In genomic region chr13:63524608-63525570, GRCm38 (mm10) we compare ENCODE assay signal across 8 mouse cellular contexts. TPM values are rescaled to one million over a fixed set of nuclear protein-coding genes. Genes with fewer than 3 reads are reported as not detected.
A peak's percentile ranks its signal among the peaks of the same experiment; 100 is the strongest.
DNase-seq lines count a peak whose midpoint lies in the region; ATAC-seq lines count a peak whose summit lies in the region.

No protein-coding gene starts in this region.

- no peak for DNase-seq in frontal cortex, adult 2 months (ENCODE audit: extremely low spot score in 1 of 2, low spot score in 1 of 2)
- peak; percentile 44 for DNase-seq in right cerebral cortex, postnatal 4 days
- DNase-seq in right cerebral cortex, adult 2 months (ENCODE audit: low spot score in 2 of 2) = no peak
- peak; percentile 32 to 65 for DNase-seq in layer of hippocampus, adult 18-20 months (ENCODE audit: low spot score in 2 of 2)
- DNase-seq in urinary bladder, postnatal 10 days (ENCODE audit: low spot score) = no peak
- DNase-seq in heart, postnatal 14 days = no peak
- DNase-seq in adrenal gland, adult 8-10 months = no peak

- ATAC-seq in frontal cortex, adult (ENCODE audit: low TSS enrichment) = peak; percentile 51

- intact Hi-C loops in heart, postnatal 14 days (cut with DNase I) = no loop called here

RNA-seq across cellular contexts. Expression of gene Fancc, which starts 27.8 kb away (rescaled TPM):
- polyA plus RNA-seq in frontal cortex, adult 2 months (2012; rRNA removed) = 9.9 and 12.3 TPM in 2 replicates
- 1 to 10 TPM; 8.1 to 8.8 TPM for total RNA-seq in layer of hippocampus, adult 18-20 months (2021)
- total RNA-seq in heart, postnatal 14 days (2021) = 1 to 10 TPM; 5.0 to 6.9 TPM
- 10 to 100 TPM; 11.8 to 15.2 (median 13.1) TPM for total RNA-seq in adrenal gland, adult 8-10 months (2022)

RNA-seq across cellular contexts. Expression of gene Ptch1, which starts 48.5 kb away (rescaled TPM):
- 26.5 and 27.8 TPM in 2 replicates for polyA plus RNA-seq in frontal cortex, adult 2 months (2012; rRNA removed)
- 10 to 100 TPM; 43.0 to 50.2 TPM for total RNA-seq in layer of hippocampus, adult 18-20 months (2021)
- total RNA-seq in heart, postnatal 14 days (2021) = 10 to 100 TPM; 12.0 to 16.1 TPM
- total RNA-seq in adrenal gland, adult 8-10 months (2022) = 10 to 100 TPM; 61.8 to 83.5 (median 72.3) TPM

Comparison
In these comparisons a context has a peak if more than half of its experiments do, and no peak if none do; other contexts are left out.
1. DNase-seq: peak in right cerebral cortex, postnatal 4 days (single experiment) and layer of hippocampus, adult 18-20 months (2 of 2); none in frontal cortex, adult 2 months (0 of 2), right cerebral cortex, adult 2 months (0 of 2), urinary bladder, postnatal 10 days (single experiment), heart, postnatal 14 days (0 of 2) and adrenal gland, adult 8-10 months (single experiment).